Mouse (Mus musculus): ENCODE results near the gene Il17rd. TPM values are rescaled to one million over a fixed set of nuclear protein-coding genes. Genes with fewer than 3 reads are reported as not detected.

Gene Il17rd
- total RNA-seq (2021) = 10 to 100 TPM; 11.9 to 12.6 TPM
- long read RNA-seq, experiment 1, full-length matches to known transcripts = 1 of 8 reads
- long read RNA-seq, experiment 1, partial matches to known transcripts = 0 of 8 reads
- long read RNA-seq, experiment 1, other reads (novel, unspliced or antisense) = 7 of 8 reads
- long read RNA-seq, experiment 2, partial matches to known transcripts = 0 of 6 reads
- long read RNA-seq, experiment 2, other reads (novel, unspliced or antisense) = 5 of 6 reads

GRCm38 (mm10) chr14:27038783-27039182 lies at the start of gene Il17rd:
Gene Il17rd, plus strand, starts transcription at chr14:27038941.
- DNase-seq (ENCODE audit: low spot score in 2 of 2) = peak; percentile 82 to 89

- no peak for DNase-seq (ENCODE audit: low spot score in 2 of 2)
Measured at GRCm38 (mm10) chr14:26991622-26992021, 47.1 kb upstream of the Il17rd start.

- DNase-seq (ENCODE audit: low spot score in 2 of 2) = no peak
Measured at GRCm38 (mm10) chr14:26993427-26993826, 45.3 kb upstream of the Il17rd start.

GRCm38 (mm10) chr14:26994211-26994741 lies 44.5 kb upstream of the Il17rd start, which contains the start of gene Hesx1:
Gene Hesx1, plus strand, starts transcription at chr14:26994416.
- peak; percentile 36 to 64 for DNase-seq (ENCODE audit: low spot score in 2 of 2)

GRCm38 (mm10) chr14:26996257-26996656 lies 42.5 kb upstream of the Il17rd start:
- no peak for DNase-seq (ENCODE audit: low spot score in 2 of 2)

GRCm38 (mm10) chr14:27000386-27000785 lies 38.4 kb upstream of the Il17rd start:
- no peak for DNase-seq (ENCODE audit: low spot score in 2 of 2)

- no peak for DNase-seq (ENCODE audit: low spot score in 2 of 2)
Measured at GRCm38 (mm10) chr14:27004906-27005305, 33.8 kb upstream of the Il17rd start.

- DNase-seq (ENCODE audit: low spot score in 2 of 2) = no peak
Measured at GRCm38 (mm10) chr14:27005937-27006336, 32.8 kb upstream of the Il17rd start.

GRCm38 (mm10) chr14:27011561-27011960 lies 27.2 kb upstream of the Il17rd start:
- DNase-seq (ENCODE audit: low spot score in 2 of 2) = no peak

- no peak for DNase-seq (ENCODE audit: low spot score in 2 of 2)
Measured at GRCm38 (mm10) chr14:27013658-27014057, 25.1 kb upstream of the Il17rd start.

- DNase-seq (ENCODE audit: low spot score in 2 of 2) = no peak
Measured at GRCm38 (mm10) chr14:27017936-27018335, 20.8 kb upstream of the Il17rd start.

GRCm38 (mm10) chr14:27019850-27020249 lies 18.9 kb upstream of the Il17rd start:
- no peak for DNase-seq (ENCODE audit: low spot score in 2 of 2)

- peak; percentile 44 to 61 for DNase-seq (ENCODE audit: low spot score in 2 of 2)
Measured at GRCm38 (mm10) chr14:27022876-27023275, 15.9 kb upstream of the Il17rd start.

- no peak for DNase-seq (ENCODE audit: low spot score in 2 of 2)
Measured at GRCm38 (mm10) chr14:27024664-27025063, 14.1 kb upstream of the Il17rd start.

- peak in 1 of 2 experiments; percentile 40 for DNase-seq (ENCODE audit: low spot score in 2 of 2)
Measured at GRCm38 (mm10) chr14:27029771-27030173, 9.0 kb upstream of the Il17rd start.

GRCm38 (mm10) chr14:27031142-27031541 lies 7.6 kb upstream of the Il17rd start:
- peak in 1 of 2 experiments; percentile 73 for DNase-seq (ENCODE audit: low spot score in 2 of 2)

- no peak for DNase-seq (ENCODE audit: low spot score in 2 of 2)
Measured at GRCm38 (mm10) chr14:27037513-27037912, 1.2 kb upstream of the Il17rd start.

GRCm38 (mm10) chr14:27039281-27040248 lies 824 bp downstream of the Il17rd start:
- peak; percentile 52 to 59 for DNase-seq (ENCODE audit: low spot score in 2 of 2)

GRCm38 (mm10) chr14:27040451-27040850 lies 1.7 kb downstream of the Il17rd start:
- no peak for DNase-seq (ENCODE audit: low spot score in 2 of 2)

- no peak for DNase-seq (ENCODE audit: low spot score in 2 of 2)
Measured at GRCm38 (mm10) chr14:27042280-27042983, 3.7 kb downstream of the Il17rd start.

- DNase-seq (ENCODE audit: low spot score in 2 of 2) = no peak
Measured at GRCm38 (mm10) chr14:27043416-27043815, 4.7 kb downstream of the Il17rd start.

All from gastrocnemius, postnatal 4 days (tissue).